In genomic region chr3:51091478-51091877, GRCm38 (mm10) we compare ENCODE assay signal across 15 mouse cellular contexts.
A peak's percentile ranks its signal among the peaks of the same experiment; 100 is the strongest.
DNase-seq lines count a peak whose midpoint lies in the region.
"Had no signal": no experiment of that assay in that cellular context is flagged by ENCODE, and none has a peak within 500 bp of the region (broad histone marks: within the 10 kb centered on the region; RNA-seq: fewer than 3 reads in every experiment).

No protein-coding gene starts in this region.

- DNase-seq in embryo, embryonic 10 days (ENCODE audit: low spot score), result peak; percentile 30
- DNase-seq in embryo, embryonic 11 days, result no peak
- peak; percentile 41 for DNase-seq in kidney, postnatal 10 days
- DNase-seq in kidney, postnatal 25 days, result no peak
- peak; percentile 95 for DNase-seq in 3T3-L1 (ENCODE audit: low read depth, low spot score)
- peak; percentile 9 for DNase-seq in adrenal gland, postnatal 14 days
- DNase-seq in right cerebral cortex, postnatal 36 days (ENCODE audit: low spot score in 2 of 2), result no peak
- DNase-seq in layer of hippocampus, adult 8-10 months (ENCODE audit: low spot score in 2 of 2), result no peak
- DNase-seq: B cell, adult 2 months; cerebellum, adult 8-10 months; kidney, adult 8-10 months; kidney, postnatal 4 days; liver, embryonic 13.5 days; lung, embryonic 14.5 days; thymus, postnatal 4 days had no signal

Comparison
In these comparisons a context has a peak if more than half of its experiments do, and no peak if none do; other contexts are left out.
1. DNase-seq: peak in embryo, embryonic 10 days (single experiment), kidney, postnatal 10 days (single experiment), 3T3-L1 (single experiment) and adrenal gland, postnatal 14 days (single experiment); none in embryo, embryonic 11 days (single experiment), kidney, postnatal 25 days (0 of 2), right cerebral cortex, postnatal 36 days (0 of 2) and layer of hippocampus, adult 8-10 months (0 of 2).